Mouse (Mus musculus) heart, postnatal 0 days (tissue): ENCODE measurements at regions not wholly inside any gene's neighbourhood (a gene's known extent, or its start where the extent isn't known, plus 50 kb on each side); places are given as distances from the start of the nearest gene placed in this dataset.

Experiments used
- CTCF ChIP-seq: IDR thresholded peaks from 2 replicates; pipeline ENCODE4 v1.5.1; 2016; ENCODE audit warnings: antibody characterized with exemption, control low read depth, low read depth
- EP300 ChIP-seq: IDR thresholded peaks from 2 replicates; pipeline ENCODE4 v1.6.1; 2016; ENCODE audit warnings: antibody characterized with exemption, low read depth

GRCm38 (mm10) chr15:67024386-67024785, 523.7 kb upstream of the Lrrc6 start:
- TF ChIP-seq CTCF (no peak), EP300 (no peak)
